Mouse (Mus musculus) retina, postnatal 1 day (tissue): ENCODE data around the gene Syt14.
A peak's percentile ranks its signal among the peaks of the same experiment; 100 is the strongest.

Source experiments
- DNase-seq: peaks from one replicate; pipeline ENCODE4 v3.0.0-alpha.2; 2012

Syt14 gene

DNA sequence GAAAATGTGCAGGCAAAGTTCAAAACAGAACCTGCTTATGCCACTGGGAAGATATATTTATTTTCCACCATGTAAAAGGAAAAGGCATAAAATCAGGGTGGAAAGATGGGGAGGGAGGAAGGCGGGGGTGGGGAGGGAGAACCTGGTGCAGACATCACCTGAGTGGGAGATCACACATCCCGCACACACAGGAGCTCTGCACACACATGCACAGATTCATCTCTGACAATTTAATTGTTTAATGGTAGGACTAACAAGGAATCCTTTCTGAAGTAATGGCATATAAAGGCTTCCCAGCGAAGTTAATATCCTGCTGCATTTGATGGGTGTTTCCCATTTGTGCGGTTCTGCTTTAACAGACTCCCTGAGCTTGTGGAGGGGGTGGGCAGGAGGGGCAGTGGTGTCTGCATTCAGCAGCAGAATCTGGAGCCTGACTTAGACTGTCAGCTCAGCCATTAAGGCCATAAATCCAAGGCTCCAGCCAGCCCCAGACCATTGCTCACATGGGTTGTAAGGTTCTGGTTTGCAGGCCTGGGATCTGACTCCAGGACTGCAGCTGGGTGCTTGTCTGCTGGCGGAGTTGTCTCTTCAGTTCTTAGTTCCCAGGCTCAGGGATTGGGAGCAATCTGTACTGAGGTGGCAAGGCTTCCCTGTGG lies 174.1 kb downstream of the Syt14 start:
- no peak for DNase-seq

DNA sequence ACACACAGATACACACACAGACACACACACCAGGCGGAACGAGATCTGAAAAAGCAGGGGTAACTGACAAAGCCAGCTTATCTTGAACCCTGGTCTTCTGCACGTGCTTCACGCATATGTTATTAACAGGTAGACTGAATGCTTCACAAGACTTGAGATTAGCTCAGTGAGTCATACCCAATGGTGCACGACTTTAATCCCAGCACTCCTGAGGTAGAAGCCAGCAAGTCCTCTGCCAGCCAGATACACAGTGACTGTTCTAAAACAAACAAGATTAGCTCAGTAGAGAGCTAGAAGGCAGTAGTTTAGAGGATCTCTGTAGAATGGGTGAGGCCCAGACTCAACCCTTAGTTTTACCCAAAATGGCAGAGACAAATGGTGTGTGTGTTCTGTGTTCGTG lies 175.3 kb downstream of the Syt14 start:
- DNase-seq: no peak

DNA sequence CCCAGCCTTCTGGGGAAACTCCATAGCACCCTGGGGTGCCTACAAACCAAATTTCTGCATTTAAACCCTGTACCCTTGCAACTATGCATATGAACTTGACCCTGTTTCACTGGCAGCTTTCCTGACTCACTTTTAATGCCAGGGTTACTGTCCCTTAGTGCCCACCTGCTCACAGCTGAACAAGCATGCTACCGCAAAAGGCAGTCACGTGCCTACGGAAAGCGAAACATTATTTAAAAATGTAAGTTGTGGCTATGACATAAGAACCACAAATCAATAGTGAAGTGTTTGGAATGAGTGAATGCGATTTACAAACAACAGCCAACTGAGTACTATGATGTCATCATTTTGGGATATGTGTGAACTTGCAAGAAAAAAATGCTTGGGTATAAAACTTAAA lies 178.0 kb downstream of the Syt14 start:
- no peak for DNase-seq

DNA sequence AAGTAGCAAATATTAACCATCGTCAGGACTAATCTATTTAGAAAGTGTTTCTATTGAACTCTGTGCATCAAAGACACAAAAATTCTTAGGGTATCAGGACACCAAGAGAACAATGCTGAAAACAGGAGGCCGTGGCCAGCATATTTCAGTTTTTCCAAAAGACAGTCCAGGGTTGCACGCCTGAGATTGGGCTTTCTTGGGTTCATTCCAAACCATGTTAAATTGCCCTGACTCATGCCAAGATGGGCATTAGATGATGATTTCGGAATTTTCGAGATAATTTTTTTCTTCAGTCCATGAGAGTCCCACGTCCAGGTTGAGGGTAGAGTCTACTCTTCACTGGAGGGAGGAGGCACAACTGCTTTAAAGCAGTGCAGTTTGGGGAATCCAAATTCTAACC lies 178.6 kb downstream of the Syt14 start:
- no peak for DNase-seq

DNA sequence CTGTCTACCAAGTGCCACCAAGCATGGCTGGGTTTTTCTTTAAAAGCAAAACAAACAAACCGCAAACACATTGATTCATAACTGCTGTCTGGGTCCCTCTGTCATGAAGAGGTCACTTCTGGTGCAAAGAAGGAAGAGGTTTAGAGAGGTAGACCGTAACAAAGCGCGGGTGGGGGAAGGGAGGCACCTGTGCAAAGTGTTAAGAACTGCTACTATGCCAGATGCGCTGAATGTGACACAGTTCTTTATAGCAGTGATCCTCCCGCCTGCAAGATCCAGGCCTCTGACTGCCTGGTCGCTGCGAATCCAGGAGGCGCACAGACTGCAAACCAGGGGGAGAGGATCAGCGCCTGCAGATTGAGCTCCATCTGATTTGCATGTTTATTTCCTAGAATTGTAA lies 179.2 kb downstream of the Syt14 start:
- peak; percentile 60 for DNase-seq

DNA sequence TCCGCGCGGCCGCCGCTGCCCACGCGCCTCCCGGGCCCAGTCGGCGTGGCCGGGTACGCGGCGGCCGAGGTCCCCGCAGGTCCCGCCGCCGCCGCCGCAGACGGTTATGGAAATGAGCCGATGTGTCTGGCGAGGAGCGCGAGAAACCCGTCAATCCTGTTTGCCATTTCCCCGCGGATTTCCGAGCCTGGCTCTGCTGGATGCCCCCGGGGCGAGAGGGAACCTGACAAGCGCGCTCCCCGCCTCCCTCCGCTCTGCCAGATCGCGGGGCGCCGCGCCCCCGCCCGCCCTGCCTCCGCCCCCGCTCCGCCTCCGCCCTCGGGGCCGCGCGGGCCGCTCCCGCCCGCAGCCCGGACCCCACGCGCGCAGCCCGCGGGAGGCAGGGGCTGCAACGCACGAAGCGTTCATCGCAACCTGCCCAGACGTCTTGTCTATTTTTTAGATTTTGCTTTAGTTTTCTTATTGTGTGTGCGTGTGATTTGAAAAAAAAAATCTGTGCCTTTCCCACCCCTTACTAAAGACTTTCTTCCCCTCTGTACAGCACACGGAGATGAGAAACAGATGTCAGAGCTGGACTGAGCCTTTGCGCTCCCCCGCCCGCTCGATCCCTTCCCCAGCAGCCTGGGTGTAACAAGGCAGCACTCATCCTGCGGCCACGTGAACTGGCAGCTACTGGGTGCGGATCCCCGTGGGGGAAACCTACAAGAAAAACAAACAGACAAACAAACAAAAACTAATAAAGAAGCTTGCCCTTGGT lies 179.9 kb downstream of the Syt14 start, which contains the start of gene Sertad4:
TSS of gene Sertad4 (minus strand) at position 283 of the 757 bp plus-strand sequence.
- DNase-seq: peak; percentile 87

DNA sequence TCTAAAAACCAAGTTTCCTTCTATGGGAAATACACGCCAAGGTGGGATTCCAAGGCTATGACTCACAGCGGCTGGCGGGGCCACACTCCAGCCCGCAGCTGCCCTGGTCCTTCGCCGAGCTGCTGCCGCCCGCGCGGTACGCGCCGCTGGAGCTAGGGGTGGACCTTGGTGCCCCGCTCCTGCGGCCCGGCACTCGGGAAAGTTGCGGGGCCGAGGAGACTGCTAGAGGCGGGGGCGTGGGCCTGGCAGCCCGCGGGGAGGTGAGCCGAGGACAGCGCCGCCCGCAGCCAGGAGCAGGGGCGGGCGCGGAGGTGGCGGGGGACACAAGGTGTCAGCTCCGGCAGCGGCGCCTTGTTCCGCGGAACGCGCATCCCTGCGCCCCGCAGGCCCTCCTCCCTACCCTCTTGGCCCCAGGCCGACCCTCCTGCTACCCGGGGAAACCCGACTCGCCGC lies 180.7 kb downstream of the Syt14 start:
- DNase-seq: peak; percentile 66

DNA sequence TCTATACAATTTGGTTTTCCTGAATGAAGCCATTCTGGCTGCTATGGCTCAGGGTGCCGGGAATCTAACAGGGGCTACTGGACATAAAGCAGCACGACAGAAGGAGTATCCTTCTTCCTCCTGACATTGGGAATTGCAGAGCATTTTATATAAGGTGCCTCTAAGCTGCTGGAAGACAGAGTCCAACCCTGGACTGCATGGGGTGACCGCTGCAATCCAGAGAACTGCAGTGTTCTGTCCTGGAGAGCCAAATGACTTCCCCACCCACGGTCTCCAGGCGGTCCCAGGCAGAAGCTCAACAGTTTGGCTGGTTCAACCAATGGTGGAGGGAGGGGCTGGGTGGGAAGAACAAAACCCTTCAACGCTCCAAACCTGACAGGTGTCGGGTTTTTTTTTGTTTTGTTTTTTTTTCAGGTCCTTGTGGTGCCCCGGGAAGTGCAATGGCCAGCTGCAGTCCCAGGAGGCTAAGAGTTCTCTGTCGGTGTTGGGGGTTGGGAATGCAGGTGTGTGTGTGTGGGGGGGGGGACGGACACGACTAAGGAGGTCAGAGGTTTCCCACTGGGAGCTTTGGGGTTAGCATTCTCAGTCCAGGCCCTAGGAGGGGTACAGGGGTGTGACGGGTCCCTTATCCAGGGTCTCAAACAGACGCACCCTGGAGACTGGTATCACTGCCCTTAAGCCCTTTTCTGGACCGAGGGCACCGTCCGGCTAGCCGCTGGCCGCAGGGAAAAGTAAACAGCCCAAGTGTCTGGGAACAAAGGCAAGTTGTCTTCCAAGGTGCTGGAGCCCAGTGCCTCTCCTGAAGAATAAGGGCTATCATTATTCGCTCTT lies 181.4 kb downstream of the Syt14 start:
- no peak for DNase-seq

DNA sequence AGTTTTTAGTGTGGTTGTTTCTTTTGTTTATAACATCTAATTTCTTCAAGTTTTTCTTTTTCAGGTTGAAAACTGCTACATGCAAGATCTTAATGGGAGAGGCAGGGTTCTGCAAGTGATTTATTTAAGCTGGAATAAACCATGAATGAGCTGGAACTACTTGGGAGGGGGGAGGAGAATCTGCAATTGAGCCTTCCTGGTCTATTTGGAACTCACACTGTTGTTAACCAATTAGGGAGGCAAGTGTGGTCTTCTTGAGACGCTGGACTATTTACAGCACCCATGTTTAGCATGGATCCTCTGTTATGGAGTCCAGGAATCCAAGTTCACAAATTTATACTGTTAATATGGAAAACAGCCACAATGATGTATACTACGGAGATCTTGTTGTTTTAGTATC lies 182.1 kb downstream of the Syt14 start:
- DNase-seq: no peak

DNA sequence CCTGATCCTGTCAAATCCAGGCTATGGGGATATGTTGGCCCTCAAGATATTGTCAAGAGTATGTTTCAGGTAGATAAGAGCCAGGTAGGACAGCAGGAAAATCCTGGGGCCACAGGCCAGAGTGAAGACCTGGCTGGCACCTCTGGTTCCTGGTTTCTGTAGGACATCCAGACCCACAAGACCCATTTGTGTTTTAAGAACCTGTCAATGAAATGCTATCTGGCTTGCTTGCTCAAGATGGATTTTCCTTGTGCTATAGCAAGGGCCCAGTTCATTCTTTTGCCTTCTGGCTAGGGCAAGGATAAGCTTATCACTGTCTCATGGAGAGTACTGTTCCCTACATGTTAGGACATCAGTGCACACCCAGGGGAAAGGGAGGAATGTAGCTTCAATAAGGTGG lies 183.5 kb downstream of the Syt14 start:
- DNase-seq: no peak

DNA sequence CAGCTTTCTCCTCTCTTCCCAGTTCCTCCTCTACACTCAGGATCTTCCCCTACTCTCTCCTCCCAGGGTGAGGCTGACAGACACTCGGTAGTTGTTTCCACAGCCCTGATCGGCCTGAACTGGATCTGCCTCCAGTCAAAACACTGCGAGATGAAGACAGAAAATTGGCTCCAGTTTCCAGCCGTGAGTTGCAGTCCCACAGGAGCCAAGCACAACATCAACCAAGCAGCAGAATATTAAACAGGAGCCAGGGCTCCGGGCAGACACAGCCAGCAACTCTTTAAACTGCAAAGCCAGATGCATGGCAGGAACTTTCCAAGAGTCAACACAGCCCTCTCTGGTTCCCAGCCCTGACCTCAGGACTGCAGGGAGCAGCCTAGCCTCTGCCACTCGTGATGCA lies 183.9 kb downstream of the Syt14 start:
- no peak for DNase-seq

DNA sequence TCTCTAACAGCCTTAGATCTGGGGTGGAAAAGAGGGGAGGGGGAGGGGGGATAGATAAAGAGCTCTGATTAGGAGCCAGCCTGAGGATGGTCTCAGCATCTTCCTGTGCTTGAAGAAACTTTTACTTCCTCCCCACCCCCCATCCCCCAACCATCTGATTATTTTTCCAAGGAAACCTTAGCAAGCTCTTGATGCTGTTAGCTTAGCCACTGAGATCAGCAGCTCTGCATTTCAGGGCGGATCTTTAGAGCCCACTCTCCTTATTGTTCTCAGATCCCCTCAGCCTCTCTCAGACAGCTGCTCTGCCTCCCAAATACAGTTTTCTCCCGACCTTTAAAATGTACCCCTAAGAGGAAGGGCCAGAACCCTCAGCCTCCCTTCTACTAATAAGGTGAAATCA lies 184.4 kb downstream of the Syt14 start:
- DNase-seq: no peak

DNA sequence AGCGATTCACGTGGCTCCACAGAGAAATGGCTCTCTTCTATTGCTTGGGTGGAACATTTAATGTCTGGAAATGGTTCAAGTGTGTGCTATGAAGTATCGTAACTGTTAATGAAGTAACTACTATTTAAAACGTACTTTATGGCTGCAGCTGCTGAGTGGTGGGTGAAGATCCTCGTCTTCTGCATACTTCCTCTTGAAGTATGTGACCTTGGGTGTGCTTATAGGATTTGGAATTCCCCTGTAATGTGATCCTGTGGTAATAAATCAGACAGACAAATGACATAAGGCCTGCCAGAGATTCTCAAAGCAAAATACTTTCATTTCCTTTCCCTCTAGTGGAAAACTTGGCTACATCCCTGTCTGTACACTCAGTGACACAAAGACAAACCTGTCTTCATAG lies 186.0 kb downstream of the Syt14 start:
- DNase-seq: no peak

DNA sequence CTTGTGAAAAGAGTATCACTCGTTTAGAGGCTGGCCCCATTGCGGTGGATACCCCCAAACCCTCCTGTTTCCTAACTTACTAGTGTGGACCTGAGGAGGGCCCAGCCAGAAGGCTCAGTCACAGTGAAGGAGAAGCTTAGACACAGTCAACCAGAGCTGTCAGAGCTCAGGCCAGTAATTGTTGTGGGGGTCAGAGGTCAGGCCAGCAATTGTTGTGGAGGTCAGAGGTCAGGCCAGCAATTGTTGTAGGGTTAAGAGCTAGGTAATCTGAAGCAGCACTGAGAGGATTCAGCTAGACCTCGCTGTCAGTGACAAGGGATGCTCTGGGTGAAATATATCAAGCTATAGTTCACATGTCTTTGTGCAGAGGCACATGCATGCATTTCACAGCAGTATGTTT lies 188.3 kb downstream of the Syt14 start:
- no peak for DNase-seq
